In the genomic region with DNA sequence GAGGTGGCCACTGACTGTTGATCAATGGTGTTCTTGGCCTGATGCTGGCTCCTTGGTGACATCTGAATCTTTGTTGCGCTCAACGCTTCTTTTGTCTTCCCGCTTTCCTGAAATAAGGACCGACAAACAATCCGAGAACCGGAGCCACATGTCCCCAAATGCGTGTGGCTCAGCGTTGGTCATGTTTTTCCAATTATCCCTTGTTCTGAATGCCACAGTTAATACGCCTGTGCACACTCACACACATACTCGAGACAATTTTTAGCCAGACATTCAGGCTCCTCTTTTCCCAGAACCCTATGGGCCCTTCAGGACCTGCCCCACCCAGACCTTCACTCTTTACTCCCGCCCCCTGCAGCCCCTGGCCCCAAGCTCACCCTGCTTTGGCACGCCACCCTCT, we compare ENCODE assay signal across 16 mouse cellular contexts.
"Had no signal": no experiment of that assay in that cellular context is flagged by ENCODE, and none has a peak within 500 bp of the region (broad histone marks: within the 10 kb centered on the region; RNA-seq: fewer than 3 reads in every experiment).

No protein-coding gene starts in this region.

- H3K4me1 ChIP-seq: lung, embryonic 15.5 days; megakaryocyte, embryonic 14.5 days; midbrain, embryonic 13.5 days; midbrain, embryonic 15.5 days; neural tube, embryonic 12.5 days; stomach, embryonic 15.5 days had no signal

- H3K36me3 ChIP-seq: lung, embryonic 15.5 days; midbrain, embryonic 13.5 days; midbrain, embryonic 15.5 days; neural tube, embryonic 12.5 days; stomach, embryonic 15.5 days had no signal

- H3K4me2 ChIP-seq: lung, embryonic 15.5 days; midbrain, embryonic 11.5 days; midbrain, embryonic 13.5 days; midbrain, embryonic 15.5 days; neural tube, embryonic 12.5 days; stomach, embryonic 15.5 days had no signal

- H3K27ac ChIP-seq: lung, embryonic 15.5 days; macrophage; midbrain, embryonic 13.5 days; midbrain, embryonic 15.5 days; neural tube, embryonic 12.5 days; stomach, embryonic 15.5 days had no signal

- H3K4me3 ChIP-seq: lung, embryonic 15.5 days; megakaryocyte, embryonic 14.5 days; midbrain, embryonic 13.5 days; midbrain, embryonic 15.5 days; neural tube, embryonic 12.5 days; stomach, embryonic 15.5 days had no signal

- ATAC-seq: lung, postnatal 0 days; midbrain, embryonic 13.5 days; midbrain, embryonic 15.5 days had no signal

- DNase-seq: lung, adult 2 months; lung, postnatal 14 days; lung, postnatal 36 days; right cerebral cortex, postnatal 14 days; thymus, adult 18-20 months; thymus, postnatal 25 days; thymus, postnatal 4 days had no signal

- H3K27me3 ChIP-seq: lung, embryonic 15.5 days; midbrain, embryonic 13.5 days; midbrain, embryonic 15.5 days; neural tube, embryonic 12.5 days; stomach, embryonic 15.5 days had no signal

- H3K9me3 ChIP-seq: lung, embryonic 15.5 days; megakaryocyte, embryonic 14.5 days; midbrain, embryonic 13.5 days; midbrain, embryonic 15.5 days; neural tube, embryonic 12.5 days; stomach, embryonic 15.5 days had no signal

- H3K9ac ChIP-seq: lung, embryonic 15.5 days; midbrain, embryonic 13.5 days; midbrain, embryonic 15.5 days; neural tube, embryonic 12.5 days; stomach, embryonic 15.5 days had no signal
